Mouse (Mus musculus) heart, embryonic 14.5 days (tissue): ENCODE data around the gene Cpsf4l. TPM values are rescaled to one million over a fixed set of nuclear protein-coding genes. Genes with fewer than 3 reads are reported as not detected.
A peak's percentile ranks its signal among the peaks of the same experiment; 100 is the strongest.

Experiments used
- ATAC-seq: fragments of 200-750 bp; cut with Nextera tagmentation; 2 replicates; pipeline ENCODE4 v1.8.0; 2017; ENCODE audit warnings: low read depth, moderate TSS enrichment; ENCODE audit not compliant: insufficient number of reproducible peaks, insufficient read depth, low FRiP score
- H3K27ac ChIP-seq, 2 experiments: fragments of 200-500 bp in 1 of 2; fragments of 300-500 bp in 1 of 2; sonication (generic) in 1 of 2; replicated peaks in 1 of 2; 2 replicates each; pipeline ENCODE4 v1.5.1; 2012 to 2014; ENCODE audit warnings: low read depth in 2 of 2, low read length in 2 of 2, control low read depth in 1 of 2, mild to moderate bottlenecking in 1 of 2, mixed read lengths in 1 of 2; ENCODE audit not compliant: control insufficient read depth in 1 of 2, insufficient read depth in 1 of 2
- H3K27me3 ChIP-seq: fragments of 300-500 bp; sonication (generic); 2 replicates; pipeline ENCODE4 v1.6.1; 2014; ENCODE audit warnings: mild to moderate bottlenecking, low read length, control low read depth; ENCODE audit not compliant: control insufficient read depth, insufficient read depth
- H3K36me3 ChIP-seq: fragments of 300-500 bp; sonication (generic); 2 replicates; pipeline ENCODE4 v1.6.1; 2014; ENCODE audit warnings: mild to moderate bottlenecking, control low read depth, low read length, mixed read lengths; ENCODE audit not compliant: control insufficient read depth, insufficient read depth
- H3K4me1 ChIP-seq, 2 experiments: fragments of 200-500 bp in 1 of 2; fragments of 300-500 bp in 1 of 2; sonication (generic) in 1 of 2; 2 replicates each; pipeline ENCODE4 v1.6.1; 2012 to 2014; ENCODE audit warnings: low read length in 2 of 2, control low read depth in 1 of 2, mixed read lengths in 1 of 2; ENCODE audit not compliant: control insufficient read depth in 2 of 2, insufficient read depth in 2 of 2
- H3K4me2 ChIP-seq: fragments of 300-500 bp; sonication (generic); 2 replicates; pipeline ENCODE4 v1.6.1; 2014; ENCODE audit warnings: mild to moderate bottlenecking, low read length
- H3K4me3 ChIP-seq, 2 experiments: fragments of 200-500 bp in 1 of 2; fragments of 300-500 bp in 1 of 2; sonication (generic) in 1 of 2; 2 replicates each; pipeline ENCODE4 v1.5.1; 2012 to 2014; ENCODE audit warnings: low read length in 2 of 2, mild to moderate bottlenecking in 2 of 2, control low read depth in 1 of 2, low read depth in 1 of 2, moderate library complexity in 1 of 2; ENCODE audit not compliant: control insufficient read depth in 1 of 2, insufficient read depth in 1 of 2
- H3K9ac ChIP-seq: fragments of 300-500 bp; sonication (generic); 2 replicates; pipeline ENCODE4 v1.6.1; 2014; ENCODE audit warnings: mild to moderate bottlenecking, low read length
- H3K9me3 ChIP-seq: fragments of 300-500 bp; sonication (generic); 2 replicates; pipeline ENCODE4 v1.6.1; 2016; ENCODE audit warnings: low read length, control low read depth; ENCODE audit not compliant: control insufficient read depth
- WGBS: fragments of 180-500 bp; shearing (Covaris S2); extraction: QIAGEN DNeasy Blood & Tissue Kit; methylation state at CpG from one replicate; pipeline ENCODE4 v1.1.7; 2014; 5-methylcytosine and 5-hydroxymethylcytosine counted together
- polyA plus RNA-seq: library from polyadenylated mRNA; unstranded; fragments of >200 nt; fragmentation: Nextera tagmentation; extraction: Ambion mirVana; gene quantifications from 2 replicates; pipeline ENCODE4 v1.2.1, GENCODE M21; 2014

Cpsf4l gene
- polyA plus RNA-seq, 1 experiment from 2014 or later: 0.19 TPM

- Histone ChIP-seq H3K4me2 (peak within 1 kb of the TSS; percentile 96), H3K9me3 (no peaks in the 10 kb centered on the region), H3K4me3 (peak within 1 kb of the TSS; percentile 82 to 85), H3K36me3 (no peaks in the 10 kb centered on the region; the same call in 1 of the 2 replicates), H3K9ac (peak within 1 kb of the TSS; percentile 91), H3K27me3 (no peaks in the 10 kb centered on the region), H3K27ac (peak within 1 kb of the TSS; percentile 86), H3K4me1 (peaks cover 34 to 44% of the 10 kb centered on the region in 2 experiments)
- ATAC-seq: peak; percentile 76
- WGBS: under 1% methylated on average over 44 of the region's 44 CpGs
Measured at GRCm38 (mm10) chr11:113751484-113752084, 41.8 kb upstream of the Cpsf4l start, which contains the start of gene Cdc42ep4. Gene Cdc42ep4 (minus strand): TSS chr11:113751881.

GRCm38 (mm10) chr11:113750571-113751483, 41.0 kb upstream of the Cpsf4l start:
- WGBS: under 1% methylated on average over 65 of the region's 67 CpGs
- Histone ChIP-seq H3K9me3 (no peaks in the 10 kb centered on the region), H3K9ac (peak overlapping the region; percentile 91), H3K4me2 (peak overlapping the region; percentile 96), H3K4me1 (peaks cover 36 to 44% of the 10 kb centered on the region in 2 experiments), H3K27me3 (no peaks in the 10 kb centered on the region), H3K36me3 (no peaks in the 10 kb centered on the region; the same call in 1 of the 2 replicates), H3K4me3 (peak overlapping the region; percentile 82 to 85), H3K27ac (peak overlapping the region; percentile 86)
- ATAC-seq: peak; percentile 22

- Histone ChIP-seq H3K36me3 (no peaks in the 10 kb centered on the region; the same call in 1 of the 2 replicates), H3K27me3 (no peaks in the 10 kb centered on the region), H3K9me3 (no peaks in the 10 kb centered on the region), H3K9ac (peak overlapping the region; percentile 91), H3K27ac (peak overlapping the region; percentile 86; a peak in 3 of 4 replicates), H3K4me1 (peaks cover 36 to 48% of the 10 kb centered on the region in 2 experiments), H3K4me3 (peak overlapping the region; percentile 82 to 85), H3K4me2 (peak overlapping the region; percentile 96)
- WGBS: 15% methylated on average over 9 of the region's 9 CpGs
- no peak for ATAC-seq
Measured at GRCm38 (mm10) chr11:113749749-113750351, 40.0 kb upstream of the Cpsf4l start.

- Histone ChIP-seq H3K27me3 (no peaks in the 10 kb centered on the region), H3K9me3 (no peaks in the 10 kb centered on the region), H3K4me3 (peak overlapping the region; percentile 82 to 85), H3K9ac (peak overlapping the region; percentile 91), H3K27ac (peak overlapping the region; percentile 2 to 86; a peak in 3 of 4 replicates), H3K4me1 (peaks cover 36 to 48% of the 10 kb centered on the region in 2 experiments), H3K4me2 (peak overlapping the region; percentile 96), H3K36me3 (no peaks in the 10 kb centered on the region; the same call in 1 of the 2 replicates)
- ATAC-seq: no peak
- WGBS: 10% methylated on average over 21 of the region's 21 CpGs
Measured at GRCm38 (mm10) chr11:113748797-113749521, 39.1 kb upstream of the Cpsf4l start.

- Histone ChIP-seq H3K27ac (peak overlapping the region; percentile 2 to 86; a peak in 3 of 4 replicates), H3K4me2 (peak overlapping the region; percentile 96), H3K4me1 (peaks cover 36 to 48% of the 10 kb centered on the region in 2 experiments), H3K36me3 (peaks cover 8% of the 10 kb centered on the region), H3K4me3 (no peak overlapping the region), H3K9me3 (peaks cover 4% of the 10 kb centered on the region), H3K9ac (peak overlapping the region; percentile 91; the same call in 1 of the 2 replicates), H3K27me3 (no peaks in the 10 kb centered on the region)
- ATAC-seq: no peak
- WGBS: 74% methylated on average over 11 of the region's 11 CpGs
Measured at GRCm38 (mm10) chr11:113747725-113748380, 38.0 kb upstream of the Cpsf4l start.

- 60% methylated on average over 16 of the region's 16 CpGs for WGBS
- Histone ChIP-seq H3K4me1 (peaks cover 34 to 44% of the 10 kb centered on the region in 2 experiments), H3K9ac (0 out of 2 replicates have a peak overlapping the region, but pooled peaks have one; percentile 91), H3K4me2 (peak overlapping the region; percentile 96), H3K9me3 (peaks cover 6% of the 10 kb centered on the region), H3K36me3 (peaks cover 12% of the 10 kb centered on the region), H3K27me3 (no peaks in the 10 kb centered on the region), H3K27ac (peak overlapping the region; percentile 39 to 86; a peak in 3 of 4 replicates), H3K4me3 (no peak overlapping the region)
- ATAC-seq: no peak
Measured at GRCm38 (mm10) chr11:113747056-113747455, 37.2 kb upstream of the Cpsf4l start.
